Mouse (Mus musculus): ENCODE results near the gene Rcor2. TPM values are rescaled to one million over a fixed set of nuclear protein-coding genes. Genes with fewer than 3 reads are reported as not detected.

Rcor2 gene
- total RNA-seq, 2 experiments from 2014 or later: 12.9 to 26.0 TPM

DNA sequence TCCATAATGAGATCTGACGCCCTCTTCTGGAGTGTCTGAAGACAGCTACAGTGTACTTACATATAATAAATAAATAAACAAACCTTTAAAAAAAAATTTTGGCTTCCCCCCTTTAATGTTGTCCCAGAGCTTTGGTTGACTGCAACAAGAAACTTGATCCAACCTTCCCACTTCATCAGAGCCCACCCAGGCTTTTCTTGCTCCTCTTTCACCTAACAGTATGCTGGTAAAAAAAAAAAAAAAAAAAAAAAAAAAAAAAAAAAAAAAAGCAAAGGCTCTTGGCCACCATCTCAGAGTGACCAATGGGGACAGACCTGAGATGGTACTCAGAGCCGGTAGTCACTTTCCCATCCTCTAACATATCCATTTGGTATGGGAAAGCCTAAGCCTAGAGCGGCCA, 21.2 kb downstream of the Rcor2 start:
- DNase-seq: no peak
- intact Hi-C loops (cut with DNase I): no loop called here

DNA sequence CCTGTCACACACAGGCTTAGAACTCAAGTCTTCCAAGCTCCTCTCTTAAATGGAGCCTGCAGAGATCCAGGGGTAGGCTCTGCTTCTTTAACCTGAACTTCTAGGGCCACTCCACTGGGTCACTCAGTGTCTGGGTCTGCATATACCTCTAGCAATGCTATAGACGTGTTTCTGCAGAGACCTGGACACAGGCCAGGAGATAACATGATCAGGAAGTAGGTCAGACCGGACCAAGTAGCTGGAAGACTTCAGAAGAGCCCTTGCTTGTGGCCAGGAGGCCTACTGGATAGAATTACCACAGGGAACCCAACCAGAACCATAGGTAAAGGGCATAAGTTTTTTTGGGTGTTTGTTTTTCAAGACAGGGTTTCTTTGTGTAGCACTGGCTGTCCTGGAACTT, 22.6 kb downstream of the Rcor2 start:
- no peak for DNase-seq
- intact Hi-C loops (cut with DNase I): no loop called here

DNA sequence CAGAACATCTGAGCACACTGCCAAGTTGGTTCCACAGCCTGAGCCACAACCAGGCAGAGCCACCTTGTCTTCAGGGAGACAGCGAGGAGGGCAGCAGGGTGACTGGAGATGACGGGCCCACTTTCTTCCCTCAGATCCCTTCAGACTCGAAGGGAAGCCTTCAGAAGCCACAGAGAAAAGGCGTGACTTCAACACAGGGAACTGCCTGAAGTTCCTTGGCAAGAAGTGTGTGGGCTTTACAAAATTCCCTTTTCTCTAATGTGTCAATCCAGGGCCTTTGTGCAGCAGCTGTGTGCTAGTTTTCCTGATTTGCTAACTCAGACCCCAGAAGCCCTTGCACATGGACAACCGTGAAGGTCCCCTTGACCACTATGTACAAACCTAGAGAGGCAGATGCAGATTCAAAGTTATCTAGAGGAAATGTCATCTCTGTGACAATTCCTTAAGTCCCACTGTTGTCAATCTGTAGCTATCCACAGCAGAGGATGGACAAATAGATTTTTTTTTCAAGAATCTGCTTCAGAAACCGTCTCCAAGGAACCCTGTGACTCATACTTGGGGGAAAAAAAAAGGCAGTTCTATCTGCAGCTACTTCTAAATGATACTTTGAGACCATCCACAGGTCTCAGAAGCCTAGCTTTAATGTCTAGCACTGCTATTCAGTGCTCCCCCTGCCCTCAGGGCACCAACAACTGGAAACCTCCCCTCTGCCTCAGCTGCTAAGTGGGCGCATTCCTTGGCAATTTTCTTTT, 25.0 kb downstream of the Rcor2 start:
- no peak for DNase-seq
- intact Hi-C loops (cut with DNase I): no loop called here

DNA sequence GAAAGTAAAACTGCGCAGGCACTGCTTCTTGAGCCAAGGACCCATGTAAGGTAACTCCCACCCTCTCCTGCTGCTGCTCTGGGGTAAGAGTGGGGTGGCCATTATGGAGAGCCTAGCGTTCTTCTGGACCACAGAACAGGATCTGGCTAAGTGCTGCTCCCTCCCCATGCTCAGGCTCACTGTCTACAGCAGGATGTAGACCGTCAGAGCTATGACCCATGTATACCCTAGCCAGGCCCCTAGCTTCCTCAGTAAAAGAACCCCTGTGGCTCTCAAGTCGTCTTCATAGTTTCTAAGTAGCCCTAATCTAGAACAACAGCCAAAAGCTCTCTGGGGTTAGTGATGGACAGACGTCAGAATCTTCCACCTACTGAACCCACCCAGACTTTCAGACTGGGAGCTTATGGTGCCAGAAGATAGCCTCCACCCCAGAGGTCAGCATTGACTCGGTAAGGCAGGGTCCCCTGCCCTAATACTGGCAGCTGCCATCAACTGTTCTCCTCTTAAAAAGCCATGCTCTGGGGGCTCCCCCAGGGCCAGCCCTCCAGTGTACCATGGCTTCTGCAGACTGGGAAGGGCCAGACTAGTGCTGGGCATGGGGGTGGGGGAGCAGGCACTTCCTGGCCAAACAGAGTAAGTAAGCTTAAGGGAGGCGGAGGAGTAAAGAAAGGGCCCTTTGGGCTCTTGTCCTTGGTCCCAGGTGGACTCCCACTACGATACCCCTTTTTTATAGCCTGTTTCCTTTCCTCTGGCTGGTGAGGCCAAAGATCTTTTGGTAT, 27.2 kb downstream of the Rcor2 start:
- no peak for DNase-seq
- intact Hi-C loops (cut with DNase I): loop anchor here (2.0 kb wide), 1 partner anchor 43 kb away; no protein-coding TSS in a partner anchor

DNA sequence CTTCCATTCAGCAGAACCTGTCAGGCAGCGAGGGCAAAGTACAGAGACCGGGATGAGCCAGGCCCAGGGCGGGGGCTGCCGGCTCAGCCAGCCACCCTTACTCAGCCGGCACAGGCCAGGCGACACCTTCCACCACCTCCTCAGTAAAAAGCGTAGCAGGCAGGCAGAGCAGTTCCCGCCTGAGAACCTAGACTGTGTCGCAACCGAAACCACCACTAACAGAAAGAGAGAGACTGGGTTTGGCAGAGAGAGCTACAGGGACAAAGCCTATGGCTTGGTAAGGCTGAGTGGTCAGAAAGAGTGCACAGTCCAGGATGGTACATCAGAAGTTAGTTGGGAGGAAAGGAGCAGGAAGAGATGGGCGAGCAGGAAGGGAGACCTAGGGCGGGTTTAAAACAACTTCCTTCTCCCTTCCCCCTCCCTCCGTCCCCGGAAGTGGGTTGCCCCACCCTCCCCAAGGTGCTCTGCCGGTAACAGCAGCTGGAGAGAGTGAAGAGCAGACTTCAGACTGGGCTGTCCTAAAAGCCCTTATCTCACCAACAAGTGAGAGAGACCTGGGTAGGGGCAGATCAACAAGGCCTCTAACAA, 28.0 kb downstream of the Rcor2 start:
- no peak for DNase-seq
- intact Hi-C loops (cut with DNase I): loop anchor here (2.0 kb wide), 1 partner anchor 42 kb away; no protein-coding TSS in a partner anchor

DNA sequence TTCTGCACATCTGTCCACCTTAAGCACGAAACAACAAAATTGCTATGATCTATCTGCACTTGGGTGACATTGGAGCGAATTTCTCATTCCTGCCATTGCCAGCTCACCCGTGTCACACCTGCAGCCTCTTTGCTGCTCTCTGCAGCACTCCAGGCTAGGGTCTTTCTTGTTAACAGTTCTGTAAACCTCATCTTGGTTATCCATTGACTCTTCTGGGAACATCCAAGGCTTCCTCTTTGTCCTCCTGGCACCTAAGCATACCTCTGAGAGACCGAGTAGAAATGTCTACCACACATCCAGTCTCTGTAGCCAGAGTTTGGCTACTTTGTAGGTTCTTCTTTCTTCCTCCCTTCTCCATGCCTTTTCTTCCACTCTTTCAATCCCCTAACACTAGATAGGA, 28.8 kb downstream of the Rcor2 start:
- no peak for DNase-seq
- intact Hi-C loops (cut with DNase I): loop anchor here (2.0 kb wide), 1 partner anchor 41 kb away; no protein-coding TSS in a partner anchor

- no peak for DNase-seq
- intact Hi-C loops (cut with DNase I): no loop called here
Observed at GRCm38 (mm10) chr19:7299052-7299451, 31.9 kb downstream of the Rcor2 start.

GRCm38 (mm10) chr19:7300078-7300477, 33.0 kb downstream of the Rcor2 start:
- DNase-seq: no peak
- intact Hi-C loops (cut with DNase I): no loop called here

DNA sequence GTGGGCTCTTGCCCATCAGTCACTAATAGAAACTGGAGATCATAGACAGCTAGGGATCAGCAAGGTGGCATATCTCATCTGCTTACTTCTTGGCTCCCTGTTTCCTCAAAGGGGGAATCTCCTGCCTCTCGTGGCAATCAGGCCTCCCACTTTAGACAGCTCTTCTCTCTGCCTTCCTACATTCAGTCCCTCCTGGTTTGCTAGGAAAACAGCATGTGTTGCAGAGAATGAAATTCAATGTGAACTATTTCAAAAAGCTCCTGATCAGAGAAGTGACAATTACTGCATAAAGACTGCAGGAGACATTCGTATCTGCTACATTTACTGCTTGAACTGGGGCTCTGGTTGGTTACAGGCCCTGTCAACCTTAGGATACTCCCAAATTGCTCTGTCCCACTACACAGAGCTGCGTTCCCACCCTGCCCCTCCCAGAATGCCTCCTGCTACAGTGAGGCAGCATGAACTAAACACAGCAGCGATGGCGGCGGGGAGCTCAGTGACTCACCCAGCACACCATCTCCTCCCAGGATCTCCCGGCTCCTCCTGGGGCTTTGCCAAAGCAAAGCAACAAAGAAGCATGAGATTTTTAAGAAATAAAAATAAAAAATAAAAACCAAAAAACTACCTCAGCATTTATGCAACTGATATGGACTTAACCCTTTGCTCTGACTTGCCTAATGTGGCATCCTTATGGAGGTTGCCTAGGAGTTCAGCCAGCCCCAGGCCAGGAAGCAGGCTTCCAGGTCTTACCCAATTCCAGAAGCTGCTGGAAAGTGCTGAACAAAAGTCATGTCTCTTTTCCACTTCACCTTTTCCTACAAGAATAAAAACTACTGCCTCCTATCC, 34.7 kb downstream of the Rcor2 start:
- intact Hi-C loops (cut with DNase I): no loop called here
- no peak for DNase-seq

GRCm38 (mm10) chr19:7302493-7302797, 35.3 kb downstream of the Rcor2 start:
- intact Hi-C loops (cut with DNase I): no loop called here
- DNase-seq: no peak

GRCm38 (mm10) chr19:7303796-7304195, 36.7 kb downstream of the Rcor2 start:
- intact Hi-C loops (cut with DNase I): no loop called here

GRCm38 (mm10) chr19:7304801-7305200, 37.7 kb downstream of the Rcor2 start:
- DNase-seq: no peak
- intact Hi-C loops (cut with DNase I): no loop called here

More at GRCm38 (mm10) chr19:7303796-7304195, 36.7 kb downstream of the Rcor2 start:
- DNase-seq: no peak

- intact Hi-C loops (cut with DNase I): loop anchor here (2.0 kb wide), 1 partner anchor 35 kb away; the partner anchor contains the start of gene Mark2
- no peak for DNase-seq
Observed at GRCm38 (mm10) chr19:7305380-7306310, 38.5 kb downstream of the Rcor2 start.

- intact Hi-C loops (cut with DNase I): loop anchor here (2.0 kb wide), 1 partner anchor 34 kb away; the partner anchor contains the start of gene Mark2
- peak in 1 of 2 experiments; percentile 37 for DNase-seq
Observed at GRCm38 (mm10) chr19:7306968-7307367, 39.8 kb downstream of the Rcor2 start.

- peak in 1 of 2 experiments; percentile 45 for DNase-seq
- intact Hi-C loops (cut with DNase I): loop anchor here (2.0 kb wide), 1 partner anchor 33 kb away; the partner anchor contains the start of gene Mark2
Observed at GRCm38 (mm10) chr19:7307995-7308770, 41.1 kb downstream of the Rcor2 start.

DNA sequence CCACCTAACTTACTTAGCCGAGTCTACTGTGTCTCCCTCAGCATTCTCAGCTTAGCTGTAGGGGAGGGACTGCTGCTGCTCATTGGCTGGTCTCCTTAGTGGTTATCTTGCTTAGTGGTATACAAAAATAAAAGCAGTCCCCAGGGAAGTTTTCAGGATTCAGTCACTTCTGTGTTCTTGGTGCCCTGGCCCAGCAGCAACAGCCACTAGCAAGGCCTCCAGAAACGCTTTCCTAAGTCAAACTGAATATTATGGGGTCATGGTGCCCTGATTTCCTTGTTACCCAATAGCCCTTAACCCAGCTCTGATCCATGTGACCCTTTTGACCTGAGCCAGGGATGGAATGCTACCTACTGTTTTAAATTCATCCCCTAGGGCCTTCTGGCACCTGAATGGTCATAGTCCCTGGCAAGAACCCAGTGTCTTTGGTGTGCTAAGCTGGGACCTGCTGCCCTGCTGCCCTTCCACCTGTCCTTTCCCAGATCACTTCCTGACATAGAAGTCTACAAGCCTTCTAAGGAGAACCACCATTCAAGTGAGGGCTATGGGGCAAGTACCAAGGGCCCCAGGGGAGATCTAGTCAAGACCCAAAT, 42.7 kb downstream of the Rcor2 start:
- intact Hi-C loops (cut with DNase I): no loop called here
- DNase-seq: no peak

GRCm38 (mm10) chr19:7310704-7311103, 43.6 kb downstream of the Rcor2 start:
- intact Hi-C loops (cut with DNase I): no loop called here
- DNase-seq: peak; percentile 53 to 63

DNA sequence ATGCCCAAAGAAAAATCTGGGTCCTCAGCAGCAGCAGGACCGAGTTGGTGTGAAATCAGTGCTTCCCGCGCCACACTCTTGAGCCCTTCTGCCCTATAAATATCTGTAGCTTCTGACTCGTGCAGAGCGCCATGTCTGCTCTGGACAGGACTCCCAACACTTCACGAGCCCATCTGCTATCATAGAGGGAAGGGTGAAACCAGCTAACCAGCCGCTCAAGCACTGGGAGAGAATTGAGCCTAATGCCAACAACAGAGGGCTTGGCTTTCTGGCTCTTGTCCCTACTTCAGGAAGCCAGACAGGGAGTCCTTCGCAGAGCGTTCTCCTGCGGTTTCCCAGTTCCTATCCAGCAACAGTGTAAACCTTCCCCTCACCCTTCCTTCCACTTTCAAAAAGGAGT, 44.2 kb downstream of the Rcor2 start:
- peak; percentile 70 to 76 for DNase-seq
- intact Hi-C loops (cut with DNase I): no loop called here
